Mouse (Mus musculus) spleen, postnatal 36 days (tissue): ENCODE measurements around the gene Gm21958.
"Not testable (repeated sequence)": the region's sequence is repeated elsewhere in the genome, so short reads cannot be mapped to it uniquely, and the experiment has no call there.

Source experiments
- DNase-seq, 2 experiments: peaks; one replicate each; pipeline ENCODE4 v3.0.0; 2022; ENCODE audit warnings: low spot score in 2 of 2, mixed read lengths in 1 of 2

The Gm21958 gene

GRCm38 (mm10) chr3:54723741-54724500 is 9.8 kb upstream of the Gm21958 start:
- peak; percentile 61 to 67 for DNase-seq

DNA sequence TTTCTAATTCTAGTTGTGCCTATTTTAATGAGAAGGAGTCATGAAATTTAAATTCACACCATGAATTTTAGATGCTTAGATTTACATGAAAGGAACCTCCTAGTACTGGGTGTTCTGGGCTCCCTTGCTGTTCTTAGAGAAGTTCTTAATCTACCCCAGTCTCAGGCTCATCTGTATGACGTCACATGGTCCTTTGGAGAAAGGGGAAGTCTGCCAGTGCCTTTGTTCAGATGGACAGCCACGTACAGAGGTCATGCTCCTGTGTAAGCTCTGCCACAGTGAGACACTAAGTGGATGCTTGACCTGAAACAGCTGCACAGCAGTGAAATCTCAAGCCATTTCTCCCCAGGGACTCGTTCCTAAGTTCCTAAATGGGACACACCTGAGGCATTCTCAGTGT is 4.8 kb upstream of the Gm21958 start:
- DNase-seq = peak in 1 of 2 experiments; percentile 22

DNA sequence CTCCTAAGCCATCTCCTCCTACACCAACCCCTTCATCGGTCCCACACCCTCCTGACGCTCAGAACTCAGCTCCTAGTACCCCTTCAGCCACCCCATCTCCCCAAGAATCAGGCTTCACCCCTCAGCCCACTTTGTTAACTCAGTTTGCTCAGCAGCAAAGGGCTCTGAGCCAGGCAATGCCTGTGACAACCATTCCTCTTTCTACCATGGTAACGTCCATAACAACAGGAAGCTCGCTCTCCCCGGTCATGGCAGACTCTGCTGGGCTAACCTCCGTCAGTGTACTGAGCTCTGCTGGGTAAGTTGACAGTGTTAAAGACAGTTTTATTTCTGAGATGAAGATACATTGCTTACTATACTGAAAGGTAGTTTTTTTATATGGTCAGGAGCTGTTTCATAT is 3.2 kb upstream of the Gm21958 start:
- no peak for DNase-seq

GRCm38 (mm10) chr3:54715461-54715860 is 1.3 kb upstream of the Gm21958 start:
- DNase-seq = no peak

- DNase-seq = peak; percentile 60 to 68
These were observed 5.2 kb downstream of the Gm21958 start for GRCm38 (mm10) chr3:54708972-54709371.

- DNase-seq = not testable (repeated sequence)
These were observed 10.0 kb downstream of the Gm21958 start for GRCm38 (mm10) chr3:54704106-54704505.

DNA sequence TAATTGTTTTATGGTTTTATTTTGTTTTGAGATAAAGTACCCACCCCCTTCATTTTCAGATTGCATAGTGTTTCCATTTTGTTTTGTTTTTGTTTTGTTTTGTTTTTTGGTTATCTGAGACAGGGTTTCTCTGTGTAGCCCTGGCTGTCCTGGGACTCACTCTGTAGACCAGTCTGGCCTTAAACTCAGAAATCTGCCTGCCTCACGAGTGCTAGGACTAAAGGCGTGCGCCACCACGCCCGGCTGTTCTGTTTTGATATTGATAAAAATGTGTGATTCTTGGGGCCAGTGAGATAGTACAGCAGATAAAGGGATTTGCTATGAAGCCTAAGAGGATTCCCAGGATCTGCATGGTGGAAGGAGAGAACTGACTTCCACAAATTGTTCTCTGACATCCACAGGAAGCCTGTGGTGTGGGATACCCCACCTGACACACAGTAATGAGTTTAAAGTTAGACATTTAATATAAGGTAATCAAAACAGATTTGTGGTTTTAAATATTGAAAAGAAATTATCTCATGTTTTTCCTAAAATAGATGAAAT is 14.3 kb downstream of the Gm21958 start:
- no peak for DNase-seq

DNA sequence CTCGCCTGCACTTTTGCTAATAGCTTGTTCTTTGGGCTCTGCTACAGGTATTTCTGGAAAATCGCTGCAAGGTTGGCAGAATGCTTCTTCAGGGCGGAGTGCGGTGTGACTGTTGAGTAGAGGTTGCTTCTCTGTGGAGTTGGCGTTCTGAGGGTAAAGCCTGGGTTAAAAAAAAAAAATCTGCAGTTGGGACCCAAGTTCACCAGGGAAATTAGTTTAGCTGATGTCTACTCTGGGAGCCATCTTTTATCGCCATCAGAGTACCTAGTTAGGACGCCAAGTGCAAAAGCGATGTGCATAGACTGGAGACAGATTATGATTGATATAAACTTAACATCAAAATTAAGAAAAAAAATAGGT is 21.1 kb downstream of the Gm21958 start:
- no peak for DNase-seq

DNA sequence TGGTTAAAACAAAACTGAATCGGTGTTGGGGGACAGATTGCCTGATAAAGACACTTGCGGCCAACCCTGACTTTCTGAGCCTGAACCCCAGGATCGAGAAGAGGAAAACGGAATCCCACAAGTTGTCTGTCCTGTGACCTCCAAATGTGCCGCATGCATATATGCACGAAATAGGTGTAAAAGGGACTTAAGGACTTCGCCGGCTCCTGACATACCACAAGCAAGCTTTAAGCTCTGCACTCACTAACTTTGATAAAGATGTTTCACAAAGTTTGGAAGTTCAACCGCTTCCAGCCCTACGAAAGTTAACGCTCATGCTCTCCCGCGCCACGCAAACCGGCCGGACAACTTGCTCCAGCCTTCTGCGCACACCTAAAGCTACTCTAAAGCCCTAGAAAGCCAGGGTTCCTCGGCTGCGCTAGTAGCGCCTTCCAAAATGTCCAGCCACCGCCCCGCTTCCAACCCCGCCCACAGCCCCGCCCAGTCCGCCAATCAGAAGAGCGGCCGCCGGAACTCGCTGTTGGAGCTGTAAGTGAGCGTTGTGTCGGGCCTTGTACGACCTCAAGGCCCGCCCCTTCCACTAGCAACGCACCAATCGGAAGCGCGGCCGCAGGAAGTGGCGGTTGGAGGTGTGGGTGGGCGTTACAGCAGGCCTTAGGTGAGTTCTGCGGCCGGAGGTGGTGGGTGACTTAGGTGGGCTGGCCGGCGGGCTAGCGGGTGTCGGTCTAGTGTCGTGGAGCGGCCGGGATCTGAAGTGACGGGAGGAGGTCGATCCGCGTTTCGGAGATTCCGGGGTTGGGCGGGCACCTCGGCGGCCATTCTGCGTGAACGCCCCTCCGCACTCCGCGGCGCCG is 21.7 kb downstream of the Gm21958 start, which contains the start of gene Supt20:
Gene Supt20, plus strand, starts transcription at position 606 of the 854 bp plus-strand sequence.
- DNase-seq = peak; percentile 94 to 95

GRCm38 (mm10) chr3:54689091-54689490 is 25.1 kb downstream of the Gm21958 start:
- no peak for DNase-seq

DNA sequence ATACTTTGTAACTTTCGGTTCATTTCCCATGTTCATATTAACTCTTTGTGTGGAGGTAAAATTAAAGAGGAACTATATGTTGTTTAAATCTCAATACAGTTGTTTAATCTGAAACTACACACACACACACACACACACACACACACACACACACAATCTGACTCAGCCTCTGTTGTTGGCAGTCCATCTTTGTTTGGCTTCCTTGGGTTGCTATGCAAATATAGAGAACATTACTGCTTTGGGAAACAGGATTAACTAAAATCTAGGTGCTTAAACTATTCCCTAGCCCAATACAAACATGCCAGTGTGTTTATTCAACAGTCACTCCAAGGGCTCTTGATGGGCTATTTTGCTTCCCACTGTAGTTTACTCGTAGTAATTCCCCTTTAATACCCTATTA is 26.9 kb downstream of the Gm21958 start:
- DNase-seq = no peak

GRCm38 (mm10) chr3:54685202-54685601 is 29.0 kb downstream of the Gm21958 start:
- no peak for DNase-seq

- peak in 1 of 2 experiments; percentile 20 for DNase-seq
These were observed 32.6 kb downstream of the Gm21958 start for GRCm38 (mm10) chr3:54681310-54682204.

GRCm38 (mm10) chr3:54676818-54677217 is 37.3 kb downstream of the Gm21958 start:
- DNase-seq = no peak

DNA sequence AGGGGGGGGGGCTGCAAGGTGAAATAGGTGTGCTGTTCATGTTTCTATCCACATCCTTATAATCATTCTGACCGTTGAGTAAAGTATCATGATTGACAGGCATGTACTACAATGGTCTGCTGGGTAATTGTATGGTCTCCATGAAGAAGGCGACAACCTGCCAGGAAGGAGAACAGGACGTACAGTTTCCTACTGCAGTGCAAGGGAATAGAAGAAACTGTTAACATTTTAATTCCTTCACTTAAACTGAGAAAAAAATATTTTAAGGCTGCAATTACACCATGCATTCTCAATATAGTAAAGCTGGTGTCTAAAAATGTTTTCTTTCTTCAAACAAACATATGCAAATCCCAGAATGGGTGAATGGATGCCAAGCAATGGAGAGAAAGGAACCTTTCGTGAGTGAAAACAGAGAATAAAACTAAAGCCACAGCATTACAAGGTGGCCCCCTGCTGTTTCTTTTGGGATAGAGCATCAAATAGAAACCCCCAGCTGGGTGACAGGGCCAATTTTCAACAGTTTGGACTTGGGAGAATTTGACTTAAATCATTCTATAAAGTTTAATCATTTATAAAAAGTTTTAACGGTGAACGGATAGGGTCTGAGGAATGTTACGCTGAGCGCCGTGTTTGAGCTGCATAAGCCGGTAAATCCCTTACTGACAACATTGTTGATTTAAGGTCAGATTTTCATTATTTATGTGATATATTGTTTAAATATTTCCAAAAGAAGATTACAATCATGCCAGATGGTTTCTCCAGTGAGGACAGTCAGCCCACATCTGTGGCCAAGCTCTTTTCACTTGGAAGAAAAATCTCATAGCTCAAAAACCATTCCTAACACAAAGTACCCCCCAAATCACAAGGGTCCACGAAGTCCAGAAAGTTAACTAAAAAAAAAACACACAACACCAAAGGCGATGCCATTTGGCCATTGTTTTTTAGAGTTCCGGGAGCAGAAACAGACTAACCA is 41.3 kb downstream of the Gm21958 start:
- DNase-seq = no peak

DNA sequence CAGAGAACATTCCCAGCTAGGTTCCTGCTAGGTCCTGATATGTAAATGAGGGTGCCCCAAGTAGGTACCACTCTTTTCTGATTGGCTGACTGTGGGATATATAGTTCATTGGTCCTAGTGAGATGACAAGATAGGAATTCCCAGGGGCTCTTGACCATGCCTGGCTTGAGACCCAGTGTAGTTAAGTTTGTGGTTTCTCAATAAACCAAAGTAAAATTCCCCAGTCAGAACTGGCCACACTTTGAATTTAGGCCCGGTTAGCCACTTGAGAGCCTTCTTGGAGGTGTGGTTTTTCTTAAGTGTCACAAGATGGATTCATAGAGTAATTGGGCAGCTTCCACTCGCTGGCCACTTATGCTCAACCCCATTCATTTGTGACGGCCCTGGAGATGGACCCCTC is 42.0 kb downstream of the Gm21958 start:
- no peak for DNase-seq

- DNase-seq = no peak
These were observed 44.6 kb downstream of the Gm21958 start for GRCm38 (mm10) chr3:54669559-54669958.

GRCm38 (mm10) chr3:54668722-54669121 is 45.4 kb downstream of the Gm21958 start:
- no peak for DNase-seq

GRCm38 (mm10) chr3:54668141-54668540 is 46.0 kb downstream of the Gm21958 start:
- DNase-seq = no peak
